Mouse (Mus musculus) thymus, adult 18-20 months (tissue): ENCODE data around the gene Ubtfl1.
"Not testable (repeated sequence)": the region's sequence is repeated elsewhere in the genome, so short reads cannot be mapped to it uniquely, and the experiment has no call there.

Experiments
- DNase-seq, 2 experiments: peaks; one replicate each; pipeline ENCODE4 v3.0.0; 2022; ENCODE audit warnings: mixed read lengths in 2 of 2

Gene Ubtfl1

GRCm38 (mm10) chr9:18404118-18404517, at the start of gene Ubtfl1:
TSS of gene Ubtfl1 (plus strand) at chr9:18404418.
- no peak for DNase-seq

GRCm38 (mm10) chr9:18373026-18373425, 31.2 kb upstream of the Ubtfl1 start:
- not testable (repeated sequence) for DNase-seq

- no peak for DNase-seq
These were observed 18.4 kb upstream of the Ubtfl1 start for GRCm38 (mm10) chr9:18385782-18386181.

- DNase-seq: no peak
These were observed 4.6 kb upstream of the Ubtfl1 start for GRCm38 (mm10) chr9:18399629-18400028.

GRCm38 (mm10) chr9:18402895-18403294, 1.3 kb upstream of the Ubtfl1 start, which contains the start of gene Naalad2:
TSS of gene Naalad2 (minus strand) at chr9:18402995.
- not testable (repeated sequence) for DNase-seq

- not testable (repeated sequence) for DNase-seq
These were observed 8.2 kb downstream of the Ubtfl1 start for GRCm38 (mm10) chr9:18412371-18412770.

GRCm38 (mm10) chr9:18430354-18430753, 26.1 kb downstream of the Ubtfl1 start, which contains the start of gene Mbd3l2:
TSS of gene Mbd3l2 (plus strand) at chr9:18430654.
- no peak for DNase-seq

- no peak for DNase-seq
These were observed 27.5 kb downstream of the Ubtfl1 start for GRCm38 (mm10) chr9:18431687-18432086.

- no peak for DNase-seq
These were observed 52.3 kb downstream of the Ubtfl1 start for GRCm38 (mm10) chr9:18456520-18456919.
